Mouse (Mus musculus): ENCODE measurements around the gene Crocc.
A peak's percentile ranks its signal among the peaks of the same experiment; 100 is the strongest.

Crocc gene

GRCm38 (mm10) chr4:141060426-141061301, at the start of gene Crocc:
Gene Crocc, minus strand, starts transcription at chr4:141060550.
- peak; percentile 100 for DNase-seq (ENCODE audit: low read depth, low spot score)

- no peak for DNase-seq (ENCODE audit: low read depth, low spot score)
These were observed 47.9 kb upstream of the Crocc start for GRCm38 (mm10) chr4:141108196-141108732.

GRCm38 (mm10) chr4:141106526-141107183, 46.3 kb upstream of the Crocc start:
- DNase-seq (ENCODE audit: low read depth, low spot score): no peak

- no peak for DNase-seq (ENCODE audit: low read depth, low spot score)
These were observed 41.5 kb upstream of the Crocc start for GRCm38 (mm10) chr4:141101855-141102254.

- no peak for DNase-seq (ENCODE audit: low read depth, low spot score)
These were observed 40.9 kb upstream of the Crocc start for GRCm38 (mm10) chr4:141101291-141101690.

DNA sequence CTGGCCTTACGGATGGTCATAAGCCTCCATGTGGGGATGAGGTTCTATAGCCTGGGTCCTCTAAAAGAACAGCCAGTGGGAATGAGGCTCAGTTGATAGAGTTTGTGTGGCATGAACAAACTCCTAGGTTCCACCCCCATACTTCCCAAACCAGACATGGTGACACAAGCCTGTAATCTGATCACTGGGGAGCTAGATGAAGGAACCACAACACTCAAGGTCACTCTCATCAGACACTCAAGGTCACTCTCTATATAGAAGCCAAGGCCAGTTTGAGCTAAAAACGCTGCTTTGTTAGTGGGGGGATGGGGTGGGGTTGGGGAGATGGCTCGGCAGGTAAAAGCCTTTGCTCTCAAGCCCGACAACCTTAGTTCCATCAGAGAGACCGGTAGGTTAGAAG, 39.6 kb upstream of the Crocc start:
- no peak for DNase-seq (ENCODE audit: low read depth, low spot score)

DNA sequence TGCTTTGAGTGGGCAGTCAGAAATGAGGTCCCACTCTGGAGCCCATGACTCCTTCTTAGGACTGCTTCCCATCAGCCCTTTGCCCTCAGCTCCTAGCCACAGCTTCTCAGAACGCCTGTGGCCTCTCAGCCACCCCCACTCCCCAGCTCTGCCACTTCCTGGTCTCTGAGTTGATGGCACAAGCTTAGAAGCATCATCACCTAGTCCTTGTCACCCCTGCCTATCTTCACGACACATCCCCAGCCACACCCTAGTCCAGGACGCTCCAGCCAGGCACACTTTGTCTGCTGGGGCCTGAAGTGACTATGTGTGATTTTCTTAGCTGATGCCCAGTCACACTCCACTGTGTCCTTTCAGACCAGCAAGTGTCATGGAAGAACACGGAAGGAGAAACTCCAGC, 38.6 kb upstream of the Crocc start:
- no peak for DNase-seq (ENCODE audit: low read depth, low spot score)

- DNase-seq (ENCODE audit: low read depth, low spot score): no peak
These were observed 36.4 kb upstream of the Crocc start for GRCm38 (mm10) chr4:141096710-141097109.

DNA sequence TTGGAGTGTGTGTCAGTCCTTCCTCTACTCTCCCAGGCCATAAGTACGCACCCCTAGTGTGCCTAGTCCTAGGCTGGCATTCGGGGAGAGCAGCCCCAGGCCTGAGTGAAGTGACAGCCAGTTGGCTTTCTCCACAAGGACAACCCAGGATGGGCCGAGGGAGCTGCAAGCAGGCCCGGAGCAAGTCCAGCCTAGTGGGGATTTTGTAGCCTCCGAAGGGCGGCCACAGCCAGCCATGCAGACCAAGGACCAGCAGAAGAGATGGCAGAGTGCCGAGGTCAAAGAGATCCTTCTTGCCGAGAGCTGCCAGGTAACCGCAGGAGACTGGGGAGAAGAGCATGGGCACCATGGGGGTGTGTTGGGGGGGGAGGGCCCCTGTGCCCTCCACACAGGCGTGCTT, 34.7 kb upstream of the Crocc start:
- DNase-seq (ENCODE audit: low read depth, low spot score): no peak

- DNase-seq (ENCODE audit: low read depth, low spot score): peak; percentile 75
These were observed 28.4 kb upstream of the Crocc start for GRCm38 (mm10) chr4:141088714-141089113.

DNA sequence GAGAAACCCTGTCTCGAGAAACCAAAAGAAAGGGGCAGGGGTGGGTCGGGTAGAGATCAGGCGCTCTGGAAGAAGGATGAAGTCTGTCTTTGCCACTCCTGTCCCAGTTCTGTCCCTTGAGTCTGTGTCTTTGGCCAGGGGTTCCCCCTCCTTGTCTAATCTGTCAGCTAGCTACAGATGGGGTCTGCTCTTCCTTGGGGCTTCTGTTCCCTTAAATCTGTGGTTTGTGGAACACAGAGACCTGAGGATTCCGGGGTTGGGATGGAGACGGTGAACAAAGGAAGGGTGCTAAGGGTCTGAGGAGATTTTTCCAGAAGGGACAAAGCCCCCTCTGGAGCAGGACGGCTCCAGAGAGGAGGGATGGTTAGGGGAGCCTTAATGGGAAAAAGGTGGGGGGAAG, 27.7 kb upstream of the Crocc start, which contains the start of gene Spata21:
Gene Spata21, plus strand, starts transcription at position 301 of the 400 bp plus-strand sequence.
- DNase-seq (ENCODE audit: low read depth, low spot score): no peak

DNA sequence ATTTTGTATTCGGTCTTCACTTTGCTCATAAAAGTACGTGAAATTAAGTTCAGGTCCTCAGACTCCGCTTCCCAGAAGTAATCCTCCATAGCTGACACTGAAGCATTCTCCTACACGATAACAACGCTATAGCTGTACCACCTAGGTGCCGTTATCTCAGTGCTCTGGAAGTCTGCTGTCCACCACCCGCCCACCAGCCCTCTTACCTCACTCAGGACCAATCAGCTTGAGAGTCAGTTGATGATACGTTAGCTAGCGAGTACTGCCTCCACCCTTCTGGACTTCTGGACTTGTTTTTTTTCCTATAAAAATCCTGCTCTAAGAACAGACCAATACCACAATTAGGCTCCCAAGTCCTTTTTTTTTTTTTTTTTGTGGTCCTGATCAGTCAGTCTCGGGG, 26.5 kb upstream of the Crocc start:
- no peak for DNase-seq (ENCODE audit: low read depth, low spot score)

GRCm38 (mm10) chr4:141078510-141079137, 18.3 kb upstream of the Crocc start:
- DNase-seq (ENCODE audit: low read depth, low spot score): no peak

DNA sequence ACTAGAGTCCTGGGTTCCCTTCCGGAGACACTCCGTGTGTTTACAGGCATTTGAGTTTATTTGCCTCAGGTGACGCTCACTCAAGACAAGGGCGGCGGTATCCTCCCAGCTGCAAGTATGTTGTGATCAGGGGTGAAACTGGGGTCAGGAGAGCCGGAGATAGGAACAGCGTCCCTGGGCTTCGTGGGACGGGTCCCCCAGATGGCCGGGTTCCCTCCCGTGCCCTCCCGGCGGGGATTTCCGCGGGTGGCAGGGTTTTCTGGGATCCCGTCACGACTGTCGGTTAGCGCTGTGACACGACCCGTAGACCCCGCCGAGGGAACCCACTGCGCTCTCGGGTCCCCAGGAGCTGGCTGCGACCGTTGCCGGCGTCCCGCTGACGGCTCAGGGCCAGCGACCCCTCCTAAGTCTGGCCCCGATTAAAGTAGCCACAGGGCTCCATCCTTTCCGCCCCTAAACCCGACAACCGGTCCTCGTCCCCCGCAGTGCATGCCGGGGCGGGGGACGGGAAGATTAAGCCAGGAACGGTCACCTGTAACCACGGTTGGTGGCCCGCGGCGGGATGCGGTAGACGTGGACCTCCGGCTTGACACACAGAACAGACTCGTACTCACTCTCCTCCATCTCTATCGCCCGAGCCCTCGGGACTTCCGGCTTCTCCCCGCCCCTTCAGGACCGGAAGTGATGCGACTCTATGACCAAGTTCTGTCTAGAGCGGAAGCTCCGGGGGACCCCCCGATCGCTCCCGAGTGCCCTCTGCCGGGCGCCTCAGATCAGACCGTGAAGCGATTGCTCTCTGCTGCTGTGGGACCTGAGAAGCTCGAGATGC, 17.5 kb upstream of the Crocc start, which contains the start of gene Necap2:
Gene Necap2, minus strand, starts transcription at position 677 of the 829 bp plus-strand sequence.
- peak; percentile 97 for DNase-seq (ENCODE audit: low read depth, low spot score)

DNA sequence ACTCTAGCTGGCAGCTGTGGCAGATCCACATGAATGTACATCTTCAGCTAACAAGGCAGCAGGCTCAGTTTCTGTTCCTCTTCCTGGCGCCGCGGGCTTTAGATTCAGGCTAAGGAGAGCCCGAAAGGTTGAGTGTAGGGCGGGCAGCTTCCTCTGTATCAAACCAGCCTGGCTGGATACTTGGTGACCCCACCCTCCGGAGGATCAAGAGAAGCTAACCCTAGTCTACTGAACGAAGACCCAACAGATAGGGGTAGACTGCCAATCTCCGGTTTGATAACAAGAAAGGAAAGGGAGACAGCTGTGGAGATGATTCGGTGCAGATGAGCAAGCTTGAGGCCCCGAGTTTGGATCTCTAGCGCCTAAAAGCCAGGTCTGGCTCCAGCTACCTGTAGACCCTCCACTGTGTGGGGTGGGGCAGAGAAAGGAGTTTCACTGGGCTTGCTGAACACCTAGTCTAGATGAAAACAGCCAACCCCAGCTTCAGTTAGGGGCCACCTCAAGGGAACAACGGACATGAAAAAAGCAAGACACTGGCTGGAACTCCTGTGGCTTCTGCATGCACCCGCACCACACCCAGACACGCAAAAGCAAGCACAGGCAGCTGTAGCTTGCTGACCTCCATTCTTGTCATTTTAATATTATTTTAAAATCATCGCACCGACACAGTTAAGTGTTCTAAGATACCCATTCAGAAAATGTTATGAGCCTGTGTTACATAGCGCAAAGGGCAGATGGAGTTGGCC, 16.6 kb upstream of the Crocc start:
- no peak for DNase-seq (ENCODE audit: low read depth, low spot score)

GRCm38 (mm10) chr4:141074109-141074508, 13.8 kb upstream of the Crocc start:
- no peak for DNase-seq (ENCODE audit: low read depth, low spot score)

GRCm38 (mm10) chr4:141073661-141074060, 13.3 kb upstream of the Crocc start:
- peak; percentile 91 for DNase-seq (ENCODE audit: low read depth, low spot score)

- no peak for DNase-seq (ENCODE audit: low read depth, low spot score)
These were observed 12.2 kb upstream of the Crocc start for GRCm38 (mm10) chr4:141072502-141072901.

- peak; percentile 74 for DNase-seq (ENCODE audit: low read depth, low spot score)
These were observed 9.4 kb upstream of the Crocc start for GRCm38 (mm10) chr4:141069731-141070130.

GRCm38 (mm10) chr4:141068655-141069054, 8.3 kb upstream of the Crocc start:
- DNase-seq (ENCODE audit: low read depth, low spot score): no peak
